Mouse (Mus musculus): ENCODE measurements around the gene Uevld.

DNA sequence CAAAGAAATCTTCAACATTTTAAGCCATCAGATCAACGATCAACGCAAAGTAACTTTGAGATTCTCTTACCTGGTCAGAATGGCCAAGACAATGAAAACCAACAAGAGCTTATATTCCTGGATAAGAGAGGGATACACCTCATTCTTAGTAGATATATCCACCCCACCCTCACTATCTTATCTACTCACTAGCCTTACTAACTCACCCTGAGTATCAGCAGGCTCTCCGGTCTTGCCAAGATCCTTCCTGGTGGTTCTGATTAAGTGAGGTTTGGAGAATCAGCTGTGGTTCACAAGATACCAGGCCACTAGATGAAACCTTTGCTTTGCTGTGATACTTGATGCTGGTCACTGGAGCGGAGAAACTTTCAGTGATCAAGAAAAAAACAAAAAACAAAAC, 16.3 kb upstream of the Uevld start:
- TF ChIP-seq CHD2 (IDR thresholded peaks at IDR 0.05; ENCODE audit: low read depth, low read length) (no peak), HCFC1 (IDR thresholded peaks at IDR 0.05; ENCODE audit: borderline replicate concordance, insufficient read depth, low read length) (no peak), ZNF384 (IDR thresholded peaks at IDR 0.05; ENCODE audit: low read depth, low read length) (no peak), MAFK (IDR thresholded peaks at IDR 0.05; ENCODE audit: insufficient read depth, low read depth, low read length) (no peak)

Measured in ES-E14 (cell line).